Mouse (Mus musculus): ENCODE data around the gene Naga.

DNA sequence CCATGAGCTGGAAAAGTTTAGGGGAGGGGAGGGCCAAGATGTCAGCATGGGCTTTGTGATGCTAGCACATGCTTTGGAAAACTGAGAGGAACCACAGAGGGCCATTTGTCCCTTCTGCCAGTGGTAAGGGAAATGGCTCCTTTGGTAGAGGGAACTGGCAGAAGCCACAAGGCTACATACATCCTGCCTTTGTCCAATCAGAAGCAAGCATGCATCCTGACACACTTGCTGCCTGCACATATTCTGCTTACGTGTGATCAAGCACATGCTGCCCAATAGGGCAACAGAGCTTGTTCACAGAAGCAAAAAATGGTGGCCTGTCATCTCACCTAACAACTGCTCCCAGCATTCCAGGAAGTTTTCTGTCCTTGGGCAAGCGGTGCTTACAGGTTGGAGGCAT lies 13.3 kb downstream of the Naga start:
- TF ChIP-seq EP300 (IDR thresholded peaks at IDR 0.05; ENCODE audit: low read depth) (no peak), CTCF (IDR thresholded peaks at IDR 0.05; ENCODE audit: low read depth) (no peak)
